Mouse (Mus musculus) midbrain, embryonic 14.5 days (tissue): ENCODE results near the gene Hibch. TPM values are rescaled to one million over a fixed set of nuclear protein-coding genes. Genes with fewer than 3 reads are reported as not detected.
"Not testable (repeated sequence)": the region's sequence is repeated elsewhere in the genome, so short reads cannot be mapped to it uniquely, and the experiment has no call there.

Experiments
- ATAC-seq: fragments of 200-750 bp; cut with Nextera tagmentation; 2 replicates; pipeline ENCODE4 v1.8.0; 2017; ENCODE audit warnings: moderate number of reproducible peaks, moderate library complexity; ENCODE audit not compliant: low FRiP score, low TSS enrichment
- DNase-seq: peaks from one replicate; pipeline ENCODE4 v3.0.0-alpha.2; 2015
- H3K27ac ChIP-seq: fragments of 300-500 bp; sonication (generic); replicated peaks from 2 replicates; pipeline ENCODE4 v1.5.1; 2014; ENCODE audit warnings: mild to moderate bottlenecking, low read depth, low read length, moderate library complexity
- H3K27me3 ChIP-seq: fragments of 300-500 bp; sonication (generic); 2 replicates; pipeline ENCODE4 v1.6.1; 2014; ENCODE audit warnings: low read length, control low read depth, mixed read lengths; ENCODE audit not compliant: control insufficient read depth, insufficient read depth
- H3K36me3 ChIP-seq: fragments of 300-500 bp; sonication (generic); 2 replicates; pipeline ENCODE4 v1.6.1; 2014; ENCODE audit warnings: low read length, control low read depth; ENCODE audit not compliant: control insufficient read depth, insufficient read depth
- H3K4me1 ChIP-seq: fragments of 300-500 bp; sonication (generic); 2 replicates; pipeline ENCODE4 v1.6.1; 2014; ENCODE audit warnings: mild to moderate bottlenecking, antibody characterized with exemption, low read length, control low read depth; ENCODE audit not compliant: control insufficient read depth, insufficient read depth
- H3K4me2 ChIP-seq: fragments of 300-500 bp; sonication (generic); 2 replicates; pipeline ENCODE4 v1.6.1; 2014; ENCODE audit warnings: mild to moderate bottlenecking, low read length, moderate library complexity
- H3K4me3 ChIP-seq: fragments of 300-500 bp; sonication (generic); replicated peaks from 2 replicates; pipeline ENCODE4 v1.5.1; 2014; ENCODE audit warnings: low read depth, low read length
- H3K9ac ChIP-seq: fragments of 300-500 bp; sonication (generic); replicated peaks from 2 replicates; pipeline ENCODE4 v1.6.1; 2014; ENCODE audit warnings: mild to moderate bottlenecking, low read length, moderate library complexity
- H3K9me3 ChIP-seq: fragments of 300-500 bp; sonication (generic); 2 replicates; pipeline ENCODE4 v1.6.1; 2016; ENCODE audit warnings: low read length, control low read depth, mixed read lengths; ENCODE audit not compliant: control insufficient read depth
- WGBS: fragments of 180-500 bp; shearing (Covaris S2); extraction: QIAGEN DNeasy Blood & Tissue Kit; methylation state at CpG from one replicate; pipeline ENCODE4 v1.1.7; 2014; 5-methylcytosine and 5-hydroxymethylcytosine counted together
- polyA plus RNA-seq: library from polyadenylated mRNA; unstranded; fragments of >200 nt; fragmentation: Nextera tagmentation; extraction: Ambion mirVana; gene quantifications from 2 replicates; pipeline ENCODE4 v1.2.1, GENCODE M21; 2014

The Hibch gene
- polyA plus RNA-seq, 1 experiment from 2014 or later: 31.9 TPM

- Histone ChIP-seq H3K4me3 (no peak overlapping the region), H3K4me2 (no peak overlapping the region), H3K9ac (no peak overlapping the region), H3K9me3 (no peaks in the 10 kb centered on the region), H3K27me3 (no peaks in the 10 kb centered on the region), H3K36me3 (peaks cover 10% of the 10 kb centered on the region), H3K27ac (no peak overlapping the region), H3K4me1 (no peaks in the 10 kb centered on the region)
- no peak for DNase-seq
- WGBS: 89% methylated on average over 7 of the region's 7 CpGs
- ATAC-seq: no peak
Measured at GRCm38 (mm10) chr1:52855904-52856601, 11.3 kb downstream of the Hibch start.

GRCm38 (mm10) chr1:52864220-52864619, 19.5 kb downstream of the Hibch start:
- H3K9ac ChIP-seq: no peak overlapping the region
- H3K27me3 ChIP-seq: no peaks in the 10 kb centered on the region
- no peak overlapping the region for H3K27ac ChIP-seq
- WGBS: 96% methylated on average over 1 of the region's 1 CpGs
- no peaks in the 10 kb centered on the region for H3K4me1 ChIP-seq
- no peaks in the 10 kb centered on the region for H3K9me3 ChIP-seq
- no peak overlapping the region for H3K4me3 ChIP-seq
- no peak for ATAC-seq
- DNase-seq: no peak
- peaks cover 24% of the 10 kb centered on the region for H3K36me3 ChIP-seq
- no peak overlapping the region for H3K4me2 ChIP-seq

GRCm38 (mm10) chr1:52866007-52866406, 21.3 kb downstream of the Hibch start:
- Histone ChIP-seq H3K4me3 (no peak overlapping the region), H3K4me1 (no peaks in the 10 kb centered on the region), H3K9me3 (no peaks in the 10 kb centered on the region), H3K36me3 (peaks cover 14% of the 10 kb centered on the region), H3K4me2 (no peak overlapping the region), H3K9ac (no peak overlapping the region), H3K27me3 (no peaks in the 10 kb centered on the region), H3K27ac (no peak overlapping the region)
- DNase-seq: no peak
- ATAC-seq: no peak
- WGBS: 92% methylated on average over 3 of the region's 3 CpGs

DNA sequence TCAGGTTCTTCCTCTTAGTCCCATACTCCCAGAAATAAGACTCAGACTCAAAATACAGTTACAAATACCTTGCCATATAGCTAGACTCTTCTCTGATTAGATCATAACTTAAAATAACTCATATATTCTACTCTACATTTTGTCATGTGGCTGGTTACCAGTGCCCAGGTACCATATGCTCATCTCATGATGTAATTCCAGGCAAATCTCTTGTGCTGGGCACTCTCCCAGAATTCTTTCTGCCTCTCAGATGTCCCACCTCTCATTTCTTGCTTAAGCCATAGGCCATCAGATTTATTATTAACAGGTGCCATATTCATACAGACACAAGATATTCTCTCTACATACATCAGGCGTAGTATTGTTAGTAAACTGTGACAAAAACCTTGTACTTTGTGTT, 23.1 kb downstream of the Hibch start:
- no peaks in the 10 kb centered on the region for H3K9me3 ChIP-seq
- H3K4me3 ChIP-seq: no peak overlapping the region
- WGBS: 88% methylated on average over 1 of the region's 1 CpGs
- no peak overlapping the region for H3K27ac ChIP-seq
- DNase-seq (no peak), ATAC-seq (no peak)
- H3K36me3 ChIP-seq: 0 out of 2 replicates have a peak, but pooled peaks cover 11% of the 10 kb centered on the region
- no peaks in the 10 kb centered on the region for H3K27me3 ChIP-seq
- H3K4me1 ChIP-seq: no peaks in the 10 kb centered on the region
- H3K4me2 ChIP-seq: no peak overlapping the region
- H3K9ac ChIP-seq: no peak overlapping the region

GRCm38 (mm10) chr1:52884208-52884607, 39.5 kb downstream of the Hibch start:
- H3K36me3 ChIP-seq: 0 out of 2 replicates have a peak, but pooled peaks cover 4% of the 10 kb centered on the region
- H3K4me3 ChIP-seq: no peak overlapping the region
- H3K4me2 ChIP-seq: no peak overlapping the region
- H3K27me3 ChIP-seq: no peaks in the 10 kb centered on the region
- no peaks in the 10 kb centered on the region for H3K4me1 ChIP-seq
- 85% methylated on average over 2 of the region's 2 CpGs for WGBS
- no peak overlapping the region for H3K27ac ChIP-seq
- no peak for DNase-seq
- H3K9me3 ChIP-seq: no peaks in the 10 kb centered on the region
- ATAC-seq: no peak
- H3K9ac ChIP-seq: no peak overlapping the region

- H3K36me3 ChIP-seq: no peaks in the 10 kb centered on the region
- ATAC-seq (no peak), DNase-seq (no peak)
- WGBS: 85% methylated on average over 3 of the region's 3 CpGs
- no peak overlapping the region for H3K4me2 ChIP-seq
- H3K27me3 ChIP-seq: no peaks in the 10 kb centered on the region
- no peak overlapping the region for H3K27ac ChIP-seq
- no peaks in the 10 kb centered on the region for H3K4me1 ChIP-seq
- no peaks in the 10 kb centered on the region for H3K9me3 ChIP-seq
- H3K4me3 ChIP-seq: no peak overlapping the region
- H3K9ac ChIP-seq: no peak overlapping the region
Measured at GRCm38 (mm10) chr1:52909783-52910182, 65.1 kb downstream of the Hibch start.

DNA sequence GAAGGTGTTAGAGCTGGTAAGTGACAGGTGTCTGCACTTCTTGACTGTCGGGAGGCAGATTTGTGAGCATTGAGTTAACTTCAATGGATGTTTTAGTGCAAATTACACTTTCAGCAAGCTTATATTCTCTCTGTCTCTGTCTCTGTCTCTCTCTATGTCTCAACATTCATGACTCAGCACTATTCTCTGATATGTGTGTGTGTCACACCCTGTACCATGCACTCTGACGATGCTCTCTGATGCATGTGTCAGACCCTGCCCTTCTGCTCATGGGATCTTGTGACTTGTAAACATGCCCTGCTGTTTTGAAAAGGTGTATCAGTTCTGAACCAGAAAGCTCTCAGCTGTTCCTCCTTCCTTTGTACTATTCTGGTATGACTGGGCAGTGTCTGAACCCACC, 71.9 kb downstream of the Hibch start:
- 88% methylated on average over 2 of the region's 2 CpGs for WGBS
- Histone ChIP-seq H3K9me3 (no peaks in the 10 kb centered on the region), H3K4me3 (no peak overlapping the region), H3K27me3 (no peaks in the 10 kb centered on the region), H3K4me2 (no peak overlapping the region), H3K27ac (no peak overlapping the region), H3K9ac (no peak overlapping the region), H3K4me1 (no peaks in the 10 kb centered on the region), H3K36me3 (no peaks in the 10 kb centered on the region)
- DNase-seq (no peak), ATAC-seq (no peak)

DNA sequence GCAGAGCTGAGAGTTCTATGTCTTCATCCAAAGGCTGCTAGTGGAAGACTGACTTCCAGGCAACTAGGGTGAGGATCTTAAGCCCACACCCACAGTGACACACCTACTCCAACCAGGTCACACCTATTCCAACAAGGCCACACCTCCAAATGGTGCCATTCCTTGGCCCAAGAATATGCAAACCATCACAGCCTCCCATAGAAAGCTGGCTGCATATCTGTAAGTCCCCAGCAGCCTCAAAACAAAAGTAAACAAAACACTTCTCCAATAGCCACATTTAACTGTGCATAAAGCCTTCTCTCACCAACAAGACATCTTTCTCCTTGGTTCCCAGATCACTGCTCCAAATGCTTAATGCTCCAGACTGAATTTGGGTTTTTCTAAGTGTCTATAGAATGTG, 74.2 kb downstream of the Hibch start:
- H3K4me3 ChIP-seq, ATAC-seq, H3K9ac ChIP-seq, H3K27ac ChIP-seq, H3K4me2 ChIP-seq, H3K9me3 ChIP-seq, H3K4me1 ChIP-seq, DNase-seq, H3K27me3 ChIP-seq, H3K36me3 ChIP-seq: not testable (repeated sequence)

DNA sequence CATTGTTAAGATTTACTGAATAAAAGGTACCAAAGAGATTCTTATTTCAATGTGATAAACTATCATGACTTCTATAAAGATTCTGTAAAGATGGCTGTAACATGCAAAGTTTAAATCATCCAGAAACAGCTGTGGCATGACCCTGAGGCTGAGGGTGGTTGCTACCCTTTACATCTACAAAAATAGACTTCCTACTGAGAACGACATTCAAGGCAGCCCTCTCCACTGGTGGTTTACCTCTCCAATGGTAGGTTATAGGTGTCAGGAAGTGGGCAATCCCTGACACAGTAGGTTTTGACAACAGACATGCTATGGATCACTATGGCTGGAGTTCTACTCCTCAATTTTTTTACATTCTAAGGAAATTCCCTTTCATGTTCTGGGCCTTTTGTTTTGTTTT, 79.8 kb downstream of the Hibch start:
- no CpG with 5 or more reads among the region's 1 CpGs for WGBS
- DNase-seq, H3K36me3 ChIP-seq, ATAC-seq, H3K27ac ChIP-seq, H3K9ac ChIP-seq, H3K27me3 ChIP-seq, H3K4me3 ChIP-seq, H3K4me1 ChIP-seq, H3K9me3 ChIP-seq, H3K4me2 ChIP-seq: not testable (repeated sequence)
